Mouse (Mus musculus) retina, adult 2 months (tissue): ENCODE data around the gene Capn10.

Experiments
- DNase-seq: peaks from one replicate; pipeline ENCODE4 v3.0.0-alpha.2; 2012; ENCODE audit warnings: low read depth, low spot score

The Capn10 gene

GRCm38 (mm10) chr1:92972854-92973253 lies 38.7 kb downstream of the Capn10 start:
- no peak for DNase-seq

GRCm38 (mm10) chr1:92976141-92976566 lies 42.0 kb downstream of the Capn10 start:
- no peak for DNase-seq

GRCm38 (mm10) chr1:92978645-92979044 lies 44.5 kb downstream of the Capn10 start:
- no peak for DNase-seq

GRCm38 (mm10) chr1:92979073-92979602 lies 45.0 kb downstream of the Capn10 start:
- no peak for DNase-seq

- DNase-seq = no peak
Observed at GRCm38 (mm10) chr1:92981056-92981845, 47.1 kb downstream of the Capn10 start.

- DNase-seq = no peak
Observed at GRCm38 (mm10) chr1:92982931-92983605, 48.9 kb downstream of the Capn10 start.

- DNase-seq = no peak
Observed at GRCm38 (mm10) chr1:92984999-92985398, 50.8 kb downstream of the Capn10 start.

GRCm38 (mm10) chr1:92988894-92989293 lies 54.7 kb downstream of the Capn10 start:
- DNase-seq = no peak

- DNase-seq = no peak
Observed at GRCm38 (mm10) chr1:92989891-92990290, 55.7 kb downstream of the Capn10 start.

GRCm38 (mm10) chr1:92992214-92992855 lies 58.2 kb downstream of the Capn10 start:
- no peak for DNase-seq

GRCm38 (mm10) chr1:92992880-92993279 lies 58.7 kb downstream of the Capn10 start:
- no peak for DNase-seq
